Mouse (Mus musculus): ENCODE data around the gene Sh2d5. TPM values are rescaled to one million over a fixed set of nuclear protein-coding genes. Genes with fewer than 3 reads are reported as not detected.
A peak's percentile ranks its signal among the peaks of the same experiment; 100 is the strongest.

Sh2d5 gene
- total RNA-seq (2021): 1 to 10 TPM; 3.7 to 4.5 TPM
- long read RNA-seq, experiment 1, partial matches to known transcripts: 0 of 8 reads
- long read RNA-seq, experiment 1, other reads (novel, unspliced or antisense): 5 of 8 reads
- long read RNA-seq, experiment 2, partial matches to known transcripts: 0 of 6 reads
- long read RNA-seq, experiment 2, other reads (novel, unspliced or antisense): 3 of 6 reads

- peak; percentile 35 to 40 for DNase-seq (ENCODE audit: low spot score in 2 of 2)
Observed at GRCm38 (mm10) chr4:138250088-138250960, at the start of gene Sh2d5, which contains the start of gene Kif17. Gene Sh2d5 (plus strand): TSS chr4:138250403. Gene Kif17 (plus strand): TSS chr4:138250435.

GRCm38 (mm10) chr4:138200769-138201168, 49.4 kb upstream of the Sh2d5 start:
- no peak for DNase-seq (ENCODE audit: low spot score in 2 of 2)

GRCm38 (mm10) chr4:138201696-138202095, 48.5 kb upstream of the Sh2d5 start:
- DNase-seq (ENCODE audit: low spot score in 2 of 2): no peak

GRCm38 (mm10) chr4:138210116-138210515, 40.1 kb upstream of the Sh2d5 start:
- no peak for DNase-seq (ENCODE audit: low spot score in 2 of 2)

- DNase-seq (ENCODE audit: low spot score in 2 of 2): no peak
Observed at GRCm38 (mm10) chr4:138213861-138214260, 36.3 kb upstream of the Sh2d5 start.

GRCm38 (mm10) chr4:138215671-138216199, 34.5 kb upstream of the Sh2d5 start:
- DNase-seq (ENCODE audit: low spot score in 2 of 2): no peak

- peak; percentile 71 to 73 for DNase-seq (ENCODE audit: low spot score in 2 of 2)
Observed at GRCm38 (mm10) chr4:138216200-138216890, 33.9 kb upstream of the Sh2d5 start, which contains the start of gene Hp1bp3. Gene Hp1bp3 (plus strand): TSS chr4:138216296.

GRCm38 (mm10) chr4:138216891-138217392, 33.3 kb upstream of the Sh2d5 start:
- DNase-seq (ENCODE audit: low spot score in 2 of 2): peak; percentile 97

- DNase-seq (ENCODE audit: low spot score in 2 of 2): no peak
Observed at GRCm38 (mm10) chr4:138217441-138217840, 32.8 kb upstream of the Sh2d5 start.

GRCm38 (mm10) chr4:138217951-138218685, 32.1 kb upstream of the Sh2d5 start:
- no peak for DNase-seq (ENCODE audit: low spot score in 2 of 2)

- DNase-seq (ENCODE audit: low spot score in 2 of 2): no peak
Observed at GRCm38 (mm10) chr4:138219331-138219730, 30.9 kb upstream of the Sh2d5 start.

GRCm38 (mm10) chr4:138220761-138221160, 29.4 kb upstream of the Sh2d5 start:
- no peak for DNase-seq (ENCODE audit: low spot score in 2 of 2)

- no peak for DNase-seq (ENCODE audit: low spot score in 2 of 2)
Observed at GRCm38 (mm10) chr4:138221406-138221805, 28.8 kb upstream of the Sh2d5 start.

GRCm38 (mm10) chr4:138222396-138222795, 27.8 kb upstream of the Sh2d5 start:
- no peak for DNase-seq (ENCODE audit: low spot score in 2 of 2)

- no peak for DNase-seq (ENCODE audit: low spot score in 2 of 2)
Observed at GRCm38 (mm10) chr4:138223623-138224022, 26.6 kb upstream of the Sh2d5 start.

GRCm38 (mm10) chr4:138246756-138247665, 3.2 kb upstream of the Sh2d5 start:
- no peak for DNase-seq (ENCODE audit: low spot score in 2 of 2)

- no peak for DNase-seq (ENCODE audit: low spot score in 2 of 2)
Observed at GRCm38 (mm10) chr4:138251819-138252218, 1.6 kb downstream of the Sh2d5 start.

GRCm38 (mm10) chr4:138252231-138252630, 2.0 kb downstream of the Sh2d5 start:
- no peak for DNase-seq (ENCODE audit: low spot score in 2 of 2)

- DNase-seq (ENCODE audit: low spot score in 2 of 2): no peak
Observed at GRCm38 (mm10) chr4:138257116-138257687, 7.0 kb downstream of the Sh2d5 start.

Data from adrenal gland, postnatal 4 days (tissue).